Mouse (Mus musculus) layer of hippocampus, adult 9-10 months (tissue): ENCODE measurements around the gene Zfp804a.

ENCODE experiments used
- DNase-seq: peaks from one replicate; pipeline ENCODE4 v3.0.0; 2022; ENCODE audit warnings: low spot score

Zfp804a gene

DNA sequence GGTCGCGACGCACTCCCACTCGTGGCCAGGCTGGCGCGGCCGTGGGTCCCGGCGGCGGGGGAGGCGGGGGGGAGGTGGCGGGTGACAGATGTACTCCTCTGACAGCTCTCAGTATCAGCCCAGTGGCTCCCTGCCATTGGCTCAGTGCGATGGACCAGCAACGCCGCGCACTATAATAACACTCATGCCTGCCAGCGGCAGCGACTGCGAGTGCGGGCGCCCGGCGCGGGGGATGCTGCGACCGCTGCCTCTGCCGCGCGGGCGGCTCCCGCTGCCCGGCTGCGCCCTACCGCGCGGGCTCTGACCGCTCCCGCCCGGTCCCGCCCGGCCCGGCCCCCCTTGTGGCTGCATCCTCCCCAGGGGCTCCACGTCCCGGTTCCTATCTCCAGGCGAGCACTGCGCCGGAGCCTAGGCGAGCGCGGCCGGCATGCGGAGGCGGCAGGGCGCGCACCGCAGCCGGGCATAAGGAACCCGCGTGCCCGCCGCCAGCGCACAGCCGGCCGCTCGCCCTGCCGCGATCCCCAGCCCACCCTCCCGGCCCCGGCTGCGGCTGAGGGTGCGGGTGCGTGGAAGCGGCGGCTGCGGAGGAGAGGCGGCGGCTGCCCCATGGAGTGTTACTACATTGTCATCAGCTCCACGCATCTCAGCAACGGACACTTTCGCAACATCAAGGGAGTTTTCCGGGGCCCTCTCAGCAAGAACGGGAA is at the start of gene Zfp804a:
Gene Zfp804a (plus strand): TSS at position 38 of the 707 bp plus-strand sequence.
- no peak for DNase-seq

DNA sequence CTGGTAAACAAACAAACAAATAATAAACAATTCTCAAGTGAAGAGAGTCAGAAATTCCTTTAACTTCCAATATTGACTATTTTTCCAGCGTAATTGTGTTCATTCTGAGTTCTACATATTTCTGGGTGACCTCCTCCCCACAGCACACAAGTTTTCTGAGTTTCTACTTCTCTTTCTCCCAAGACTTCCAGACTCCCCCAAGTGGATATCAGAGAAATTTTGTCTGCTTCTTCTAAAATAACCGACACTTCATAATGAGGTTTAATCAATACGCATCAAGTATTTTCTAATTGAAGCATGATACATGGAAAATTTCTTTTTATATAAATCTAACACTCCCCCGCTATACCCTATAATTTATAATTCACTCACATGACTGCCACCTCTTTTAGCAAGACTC is 1.4 kb upstream of the Zfp804a start:
- no peak for DNase-seq

DNA sequence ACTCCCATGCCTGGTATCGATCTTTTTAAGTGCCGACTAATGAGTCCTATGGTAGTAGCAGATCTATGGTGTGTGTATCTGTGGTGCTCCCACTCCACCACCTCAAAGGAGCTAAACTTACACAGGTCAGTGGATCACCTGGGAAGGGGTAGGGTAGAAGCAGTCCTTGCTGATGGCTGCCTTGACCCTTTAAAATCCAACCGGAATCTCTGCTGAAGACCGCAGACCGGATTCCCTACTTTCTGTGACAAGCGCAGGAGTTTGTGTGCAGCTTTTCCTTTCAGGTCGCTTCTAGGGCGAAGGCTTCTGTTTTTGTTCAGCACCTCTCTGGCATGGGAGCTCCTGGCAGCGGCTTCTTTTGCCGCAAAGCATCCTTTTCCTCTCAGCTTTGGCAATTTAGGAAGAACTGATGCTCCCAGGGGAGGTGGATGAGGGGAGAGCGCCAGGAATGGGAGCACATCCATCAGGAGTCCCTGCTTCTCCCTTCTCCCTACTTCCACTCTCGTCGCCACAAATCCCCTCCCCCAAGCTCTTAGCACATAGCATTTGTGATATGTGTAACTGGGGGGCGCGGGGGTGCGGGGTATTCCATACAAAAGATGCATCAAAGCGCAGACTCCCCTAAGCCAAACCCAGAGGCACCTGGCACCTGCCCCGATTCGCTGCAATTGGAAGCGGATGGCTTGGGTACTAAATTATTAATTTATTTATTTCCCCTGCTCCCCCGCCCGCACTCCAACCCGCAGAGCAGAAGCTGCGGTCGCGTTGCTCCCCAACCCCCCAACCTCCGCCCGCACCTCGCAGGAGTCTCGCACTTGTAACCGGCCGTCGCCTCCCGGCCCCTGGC is 461 bp upstream of the Zfp804a start:
- no peak for DNase-seq

DNA sequence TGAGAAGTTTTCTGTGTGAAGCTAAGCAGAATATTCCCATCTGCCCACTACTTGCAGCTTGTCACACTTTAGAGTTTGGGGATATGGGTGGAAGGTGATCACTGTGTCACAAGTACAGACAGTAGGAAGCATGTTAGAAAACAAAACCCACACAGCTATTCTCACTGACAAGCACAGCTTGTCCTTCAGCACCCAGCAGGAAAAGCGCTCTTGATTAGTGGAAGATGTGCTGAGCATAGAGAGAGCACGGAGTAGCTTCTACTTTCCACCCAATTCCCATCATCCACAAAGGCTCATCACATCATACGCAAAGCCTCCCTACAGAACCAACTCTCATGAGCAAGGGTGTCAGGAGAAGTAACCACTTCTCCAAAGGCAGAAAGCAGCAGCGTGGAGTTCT is 1.4 kb downstream of the Zfp804a start:
- DNase-seq = no peak

DNA sequence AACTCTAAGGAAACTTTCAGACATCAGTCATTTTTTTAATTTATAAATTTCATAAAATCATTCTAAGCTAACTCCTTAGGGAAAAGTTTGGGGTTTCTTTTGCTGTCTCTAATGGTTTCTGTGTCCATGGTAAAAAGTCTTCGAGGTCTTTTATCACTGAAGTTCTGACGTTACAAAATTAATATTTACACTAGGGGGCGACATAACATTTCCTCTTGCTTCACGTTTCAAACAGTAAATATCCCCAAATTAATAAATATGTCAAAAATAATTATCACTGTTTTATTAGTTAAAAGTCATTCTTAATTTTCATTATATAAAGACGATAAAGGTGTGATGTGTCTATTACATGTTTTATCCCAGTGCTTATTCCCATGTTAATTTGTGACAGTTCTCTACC is 11.6 kb downstream of the Zfp804a start:
- no peak for DNase-seq

DNA sequence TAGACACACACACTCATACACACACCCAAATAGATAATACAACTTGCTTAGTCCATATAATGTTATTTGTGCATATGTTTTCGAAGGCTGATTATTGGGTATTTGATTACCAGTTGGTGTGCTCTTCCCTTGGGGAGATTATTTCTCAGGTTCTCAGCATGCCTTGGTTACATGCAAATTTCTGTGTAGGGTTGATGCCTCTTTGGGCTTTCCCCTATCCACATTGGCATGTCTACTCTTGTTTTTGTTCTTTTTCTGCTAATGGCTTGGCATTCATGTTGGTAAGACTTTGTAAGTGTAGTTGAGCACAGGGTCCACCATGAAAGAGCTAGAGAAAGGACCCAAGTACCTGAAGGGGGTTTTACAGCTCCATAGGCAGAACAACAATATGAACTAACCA is 14.9 kb downstream of the Zfp804a start:
- no peak for DNase-seq

DNA sequence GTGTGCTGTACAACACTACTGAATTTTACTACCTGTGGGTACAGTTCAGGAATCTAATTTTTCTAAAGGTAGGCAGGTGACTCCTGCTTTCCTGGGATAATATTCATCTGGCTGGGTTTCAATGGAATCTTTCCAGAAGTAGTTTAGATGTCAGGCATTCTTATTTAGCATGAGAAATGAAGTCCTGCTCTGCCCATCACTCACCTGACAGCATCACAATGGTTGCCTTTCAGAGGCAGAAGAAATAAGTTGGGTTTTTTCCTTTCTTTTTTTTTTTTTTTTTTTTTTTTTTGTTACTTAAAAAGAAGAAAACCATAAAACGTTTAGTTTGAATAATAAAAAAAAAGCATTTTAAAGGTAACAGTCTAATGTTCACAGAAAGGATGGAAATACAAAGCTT is 16.1 kb downstream of the Zfp804a start:
- DNase-seq = no peak

DNA sequence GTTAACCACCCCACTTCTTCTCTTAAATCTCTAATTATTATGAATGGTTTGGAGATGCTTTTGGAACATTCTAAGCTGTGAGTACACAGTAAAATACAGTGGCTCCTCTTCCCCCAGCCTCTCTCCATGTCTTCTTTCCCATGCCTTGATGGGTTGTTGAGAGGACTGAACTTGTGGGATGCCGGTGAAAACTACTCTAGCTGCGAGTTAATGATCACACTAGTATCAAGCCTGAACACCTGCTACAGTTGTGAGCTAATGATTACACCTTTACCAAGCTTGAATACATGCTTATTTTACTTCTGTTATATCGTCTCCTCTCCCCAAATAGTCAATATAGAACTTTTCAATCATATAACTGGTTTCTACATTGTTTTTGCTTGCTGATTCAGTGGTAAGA is 23.9 kb downstream of the Zfp804a start:
- DNase-seq = no peak

DNA sequence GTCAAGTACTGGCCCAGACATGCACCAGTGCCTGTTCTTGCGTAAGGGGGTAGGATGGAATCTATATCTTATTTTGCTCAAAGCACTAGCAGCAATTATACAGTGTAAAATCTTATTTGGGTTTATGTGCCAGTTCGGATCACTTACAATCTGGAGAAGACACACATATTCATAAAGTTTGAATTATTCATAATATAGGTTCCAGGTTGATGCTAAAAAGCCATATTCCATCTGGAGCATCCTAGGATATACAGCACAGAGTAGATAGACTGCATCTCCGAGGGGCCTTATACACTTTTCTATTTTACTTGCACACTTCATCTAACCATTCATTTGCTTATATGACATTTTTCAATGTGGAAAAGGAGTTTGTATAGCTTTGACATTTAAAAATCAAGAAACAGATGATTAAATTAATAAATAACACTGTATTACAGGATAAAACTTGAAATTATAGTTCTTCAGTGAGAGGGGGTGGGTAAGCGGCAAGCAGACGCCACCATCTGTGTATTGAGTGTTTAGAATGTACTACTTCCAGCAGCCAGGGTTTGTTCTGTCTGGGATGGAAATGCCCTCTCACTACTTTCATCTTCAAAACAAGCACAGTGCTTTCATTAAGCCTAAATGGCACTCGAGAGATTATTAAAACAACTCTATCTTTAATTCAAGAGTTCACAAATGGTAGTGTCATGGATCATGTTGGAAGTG is 25.4 kb downstream of the Zfp804a start:
- DNase-seq = no peak

DNA sequence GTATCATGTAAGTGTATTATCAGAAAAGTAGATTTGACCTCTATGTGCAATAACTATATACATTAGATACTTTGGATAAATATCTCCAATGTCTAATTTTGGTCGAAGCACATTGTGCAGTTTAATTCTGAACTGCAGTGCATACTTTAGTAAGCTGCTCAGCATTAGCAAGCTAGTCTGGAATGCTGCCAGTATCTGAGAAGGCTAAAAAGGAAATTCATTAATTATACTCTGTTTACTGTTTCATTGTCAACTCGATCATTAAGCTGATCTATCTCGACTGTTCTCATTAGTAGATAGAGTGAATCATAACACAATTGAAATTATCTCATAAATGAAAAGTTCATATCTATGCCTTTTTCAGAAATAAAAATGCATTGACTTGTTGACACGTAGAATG is 27.7 kb downstream of the Zfp804a start:
- no peak for DNase-seq

DNA sequence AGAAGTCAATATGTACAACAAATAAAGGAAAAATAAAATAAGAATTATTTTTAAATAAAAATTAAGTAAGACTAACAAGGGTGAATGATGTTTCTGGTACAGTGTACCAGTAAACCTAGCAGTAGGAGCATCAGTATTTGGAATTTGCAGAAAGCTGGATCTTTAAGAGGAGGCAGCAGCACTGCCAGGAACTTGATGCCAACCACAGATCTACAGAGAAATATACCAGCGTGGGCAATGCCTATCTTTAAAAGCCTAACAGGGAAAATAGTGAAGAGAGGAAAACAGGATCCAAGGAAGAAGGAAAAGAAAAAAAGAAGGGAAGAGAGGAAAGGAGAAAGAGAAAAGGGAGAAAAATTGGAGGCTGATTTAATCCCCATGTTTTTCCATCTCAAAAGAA is 60.1 kb downstream of the Zfp804a start:
- no peak for DNase-seq

DNA sequence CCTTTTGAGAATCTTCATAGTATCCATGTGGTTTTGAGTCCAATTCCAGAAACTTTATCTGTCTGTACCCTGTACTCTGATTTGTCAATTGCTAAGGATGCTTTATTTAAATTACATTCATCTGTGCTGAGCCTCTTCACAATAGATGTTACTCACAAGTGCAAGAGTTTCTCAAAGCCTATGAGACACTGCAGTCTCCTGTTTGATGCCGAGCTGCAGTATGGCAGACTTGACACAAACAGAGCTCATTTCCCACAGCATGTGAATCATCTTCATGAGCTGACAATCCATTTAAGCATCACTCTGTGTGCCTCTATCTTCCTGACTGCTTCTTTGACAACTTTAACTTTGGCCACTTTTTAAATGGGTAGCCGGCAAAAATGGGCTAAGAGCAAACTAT is 60.6 kb downstream of the Zfp804a start:
- no peak for DNase-seq

DNA sequence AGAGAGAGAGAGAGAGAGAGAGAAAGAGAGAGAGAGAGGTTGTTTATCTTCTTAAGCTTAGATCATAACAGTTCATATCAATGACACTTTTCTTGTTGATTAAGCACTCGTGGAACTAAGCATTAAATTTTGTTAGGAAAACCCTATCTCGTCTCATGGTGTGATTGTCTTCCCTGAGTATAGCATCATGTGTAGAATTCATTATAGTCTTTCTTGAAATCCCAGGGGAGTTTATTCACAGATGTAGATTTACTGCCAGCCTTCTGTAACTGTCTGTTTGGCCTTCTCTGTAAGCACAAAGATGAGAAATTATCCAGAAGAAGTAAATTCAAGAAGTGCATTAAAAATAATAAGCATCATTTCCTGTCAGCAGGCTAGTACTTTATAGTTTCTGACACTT is 66.6 kb downstream of the Zfp804a start:
- DNase-seq = no peak

DNA sequence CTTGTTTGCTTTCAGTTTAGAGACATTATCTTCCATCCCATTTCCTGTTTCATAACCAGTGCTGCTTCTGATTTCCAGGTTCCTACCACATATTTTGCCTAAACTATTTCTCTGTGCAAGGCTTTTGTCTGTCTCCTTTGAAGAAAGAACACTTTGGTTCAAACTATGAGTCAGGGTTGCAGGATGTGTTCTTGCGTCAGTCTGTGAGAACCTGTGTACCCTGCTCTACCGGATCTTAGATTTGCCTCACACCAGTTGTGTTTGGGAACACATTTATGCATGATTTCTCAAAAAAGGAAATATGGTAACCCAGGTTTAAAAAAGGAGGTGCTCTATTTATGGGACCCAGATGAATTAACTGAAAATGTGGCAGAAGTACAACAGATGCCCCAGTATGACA is 125.7 kb downstream of the Zfp804a start:
- no peak for DNase-seq

DNA sequence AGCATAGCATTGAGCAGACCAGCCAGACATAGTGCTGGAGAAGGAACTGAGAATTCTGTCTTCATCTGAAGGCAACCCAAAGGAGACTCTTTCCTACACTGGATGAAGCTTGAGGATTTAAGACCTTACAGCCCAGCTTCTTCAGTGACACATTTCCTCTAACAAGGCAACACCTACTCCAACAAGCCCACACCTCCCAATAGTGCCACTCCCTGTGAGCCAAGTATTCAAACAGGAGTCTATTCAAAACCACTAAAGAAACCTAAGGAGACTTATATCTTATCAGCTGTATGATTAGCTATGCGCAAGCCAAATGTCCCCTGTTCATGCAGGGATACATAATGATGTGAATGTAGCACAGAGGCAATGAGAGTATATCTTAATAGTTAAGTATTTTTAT is 128.0 kb downstream of the Zfp804a start:
- no peak for DNase-seq

DNA sequence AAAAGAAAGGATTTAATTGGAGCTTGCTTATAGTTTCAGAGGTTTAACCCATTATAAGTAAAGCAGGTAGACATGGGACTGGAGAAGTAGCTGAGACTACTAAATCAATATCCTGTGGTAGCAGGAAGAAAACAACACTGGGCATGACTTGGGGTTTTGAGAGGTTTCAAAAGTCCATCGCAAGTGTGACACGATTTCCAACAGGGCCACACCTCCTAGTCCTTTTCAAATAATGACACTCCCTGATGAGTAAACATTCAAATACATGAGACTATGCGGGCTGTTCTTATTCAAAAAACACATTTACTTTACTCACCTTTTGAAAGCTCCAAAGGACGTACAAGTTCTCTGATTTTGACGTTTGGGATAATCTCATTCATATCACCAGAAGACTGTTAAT is 146.9 kb downstream of the Zfp804a start:
- DNase-seq = no peak

DNA sequence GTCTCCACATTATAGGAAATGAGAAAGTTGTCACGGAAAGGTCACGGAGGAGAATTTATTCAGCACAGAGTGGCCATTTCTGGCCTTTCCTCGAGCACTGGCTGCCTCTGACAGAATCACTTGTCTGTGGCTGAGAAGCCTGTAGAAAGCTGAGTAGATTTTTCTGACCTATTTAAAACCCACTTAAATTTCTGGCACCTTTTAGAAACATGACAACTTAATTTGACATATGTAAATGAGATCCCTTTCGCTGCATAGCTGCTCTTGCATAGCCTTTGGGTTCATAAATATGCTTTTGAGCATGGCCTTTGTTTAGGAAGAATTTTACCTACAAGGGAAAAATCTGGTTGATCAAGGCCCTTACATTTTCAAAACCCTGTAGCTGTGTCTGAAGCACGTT is 147.6 kb downstream of the Zfp804a start:
- no peak for DNase-seq

DNA sequence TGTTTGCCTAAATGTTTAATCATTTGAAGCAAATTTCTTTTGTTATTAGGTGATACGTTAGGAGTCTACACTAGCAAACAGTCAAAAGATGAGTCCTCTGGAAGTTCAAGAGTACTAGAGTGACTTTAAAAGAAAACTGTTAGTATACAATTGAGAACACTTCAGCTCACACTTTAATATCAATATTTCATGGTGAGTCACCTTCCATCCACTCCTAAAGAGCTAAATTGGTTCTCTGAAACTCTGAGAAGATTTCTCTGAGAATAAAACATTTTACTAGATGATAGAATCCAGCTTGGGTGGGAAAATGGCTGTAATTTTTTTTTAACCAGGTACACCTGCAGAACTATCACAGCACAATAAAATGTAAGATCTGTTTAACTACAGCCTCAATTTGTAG is 157.6 kb downstream of the Zfp804a start:
- no peak for DNase-seq

DNA sequence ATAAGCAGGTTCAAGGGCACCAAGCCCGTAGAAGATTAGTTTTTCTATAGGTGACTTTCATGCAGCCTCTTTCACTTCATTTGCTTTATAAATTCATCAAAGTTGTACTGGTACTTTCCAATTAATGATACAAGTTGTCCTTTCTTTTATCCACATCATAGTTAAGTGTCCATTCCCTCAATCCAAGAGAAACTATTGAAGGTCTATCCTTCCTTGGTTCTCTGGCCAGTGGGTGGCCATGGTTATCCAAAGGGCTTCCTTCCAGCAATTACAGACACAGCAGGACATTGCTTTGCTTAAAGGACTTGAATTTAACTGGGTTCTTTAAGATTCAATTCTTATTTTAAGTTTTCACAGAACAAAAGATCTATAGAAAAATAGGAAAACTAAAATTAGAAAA is 158.9 kb downstream of the Zfp804a start:
- no peak for DNase-seq

DNA sequence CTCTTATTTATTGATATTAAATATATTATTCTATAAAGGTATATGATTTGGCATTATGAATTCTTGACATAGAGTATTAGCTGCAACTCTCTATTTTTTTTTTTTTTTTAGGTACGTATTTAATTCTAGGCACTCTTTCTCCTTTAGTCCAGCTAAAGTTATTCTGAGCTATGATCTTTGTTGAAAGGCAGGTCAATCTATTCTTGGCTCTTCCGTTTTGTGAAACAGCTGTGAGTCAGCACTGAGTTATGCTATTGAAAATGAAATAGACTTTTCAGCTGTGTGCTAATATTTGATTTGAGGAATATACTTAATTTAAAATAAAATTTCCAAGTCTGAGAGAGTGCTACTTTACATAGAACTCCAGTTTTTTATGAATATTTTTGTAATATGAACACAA is 164.9 kb downstream of the Zfp804a start:
- no peak for DNase-seq

DNA sequence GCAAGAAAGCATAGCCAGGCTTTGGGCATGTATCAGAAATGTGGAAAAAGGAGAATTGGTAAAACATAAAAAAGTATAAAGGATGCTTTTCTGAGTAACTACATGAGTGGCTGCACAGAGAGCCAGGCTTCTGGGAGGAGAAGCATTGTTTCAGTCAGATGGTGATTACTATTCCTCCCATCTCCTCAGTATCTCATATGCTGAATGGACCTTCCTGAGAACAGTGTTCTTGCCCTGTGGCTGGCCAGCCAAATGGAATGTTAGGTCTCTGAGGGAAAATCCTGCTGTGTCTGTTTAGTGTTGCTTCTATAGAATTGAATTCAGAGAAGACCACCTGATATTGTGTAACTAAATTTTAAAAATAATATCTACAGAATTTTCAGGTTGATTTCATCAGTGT is 193.0 kb downstream of the Zfp804a start:
- DNase-seq = no peak

DNA sequence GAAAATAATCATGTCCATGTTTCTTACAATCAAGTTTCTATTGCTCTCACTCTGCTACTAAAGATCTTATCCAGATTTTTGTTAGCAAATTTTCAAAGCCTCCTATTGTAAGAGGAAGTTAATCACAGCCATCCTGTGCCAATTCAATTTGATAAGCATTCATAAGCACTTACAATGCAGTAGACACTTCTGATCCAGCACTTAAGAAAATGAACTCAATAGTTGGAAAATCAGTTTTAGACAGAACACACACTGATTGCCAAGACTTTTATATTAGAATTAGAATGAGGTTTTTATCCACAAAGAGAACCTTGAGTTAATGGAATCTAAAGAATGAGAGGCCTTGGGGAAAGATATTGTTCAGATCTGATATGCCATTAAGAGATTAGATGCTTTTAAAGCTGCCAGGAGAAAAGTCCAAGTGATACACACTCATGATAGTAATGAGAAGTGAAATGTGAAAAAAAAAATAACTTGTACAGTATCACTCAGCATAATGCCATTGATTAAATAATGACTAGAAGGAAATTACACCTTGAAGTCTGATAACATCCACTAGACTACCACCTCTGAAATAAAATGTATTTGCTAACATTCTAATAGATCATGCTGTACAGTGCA is 194.0 kb downstream of the Zfp804a start:
- no peak for DNase-seq

DNA sequence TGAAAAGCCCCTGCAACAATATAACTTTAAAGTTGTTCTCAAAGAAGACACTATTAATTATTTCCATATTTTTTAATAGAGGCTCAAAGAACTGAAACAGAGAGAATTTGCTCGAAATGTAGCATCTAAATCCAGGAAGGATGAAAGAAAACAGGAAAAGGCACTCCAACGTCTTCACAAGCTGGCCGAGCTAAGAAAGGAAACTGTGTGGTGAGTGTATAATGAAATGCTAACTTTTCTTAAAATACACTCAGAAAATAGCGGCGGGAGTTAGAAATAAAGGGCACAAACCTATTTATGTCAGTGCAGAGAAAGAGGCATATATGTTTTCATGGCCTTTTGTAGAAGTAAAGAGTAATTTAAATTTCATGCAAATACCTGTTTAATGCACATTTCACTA is 200.4 kb downstream of the Zfp804a start:
- no peak for DNase-seq
